Mouse (Mus musculus) retina, embryonic 14.5 days (tissue): ENCODE measurements around the gene Hpgds.
A peak's percentile ranks its signal among the peaks of the same experiment; 100 is the strongest.

Experiments
- DNase-seq: peaks from one replicate; pipeline ENCODE4 v3.0.0-alpha.2; 2015; ENCODE audit warnings: low spot score

Gene Hpgds

DNA sequence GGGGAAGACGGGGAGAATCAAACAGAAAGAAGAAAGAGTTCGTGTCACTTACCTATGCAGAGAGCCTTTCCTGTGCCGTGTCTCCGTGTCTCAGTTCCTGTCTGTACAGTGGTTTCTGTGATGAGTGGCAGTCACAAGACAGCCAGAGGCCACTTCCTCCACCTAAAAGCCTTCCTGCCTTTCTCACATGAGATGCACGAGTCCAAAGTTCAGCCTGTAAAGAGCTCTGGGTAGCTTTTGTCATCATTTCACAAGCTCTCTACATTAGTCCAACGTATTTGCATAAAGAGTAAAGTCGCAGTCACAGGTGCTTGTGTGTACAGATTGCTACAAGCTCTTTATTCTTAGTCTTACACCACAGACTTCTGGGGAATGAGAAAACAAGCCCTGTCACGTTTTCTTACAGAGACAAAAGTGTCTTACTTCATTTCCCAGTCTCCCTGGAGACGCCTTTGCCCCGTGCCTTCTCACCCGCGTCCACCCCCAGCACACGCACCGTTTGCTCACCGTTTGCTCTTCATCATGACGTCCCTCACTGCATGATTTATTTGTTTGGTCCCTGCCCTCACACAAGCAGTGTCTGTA, at the start of gene Hpgds:
Hpgds (minus strand) TSS at position 288 of the 585 bp plus-strand sequence.
- DNase-seq: no peak

DNA sequence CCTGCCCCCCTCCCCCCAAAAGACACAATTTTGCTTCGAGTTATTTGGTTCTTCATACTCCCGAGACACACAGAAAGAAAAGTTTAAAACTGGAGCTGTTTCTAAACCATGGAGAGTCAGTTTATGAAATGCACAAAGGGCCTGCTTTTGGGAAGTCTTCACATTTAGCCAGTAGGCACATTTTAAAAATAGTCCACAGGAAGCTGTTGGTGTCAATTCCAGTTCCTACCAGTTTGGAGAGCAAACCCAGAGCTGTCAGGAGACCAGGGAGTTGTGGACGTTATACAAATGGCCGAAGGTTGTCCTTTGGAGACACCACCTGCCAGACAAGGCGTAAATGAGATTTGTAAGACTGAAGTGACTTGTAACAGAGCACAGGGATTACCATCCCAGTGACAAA, 20.3 kb upstream of the Hpgds start:
- no peak for DNase-seq

DNA sequence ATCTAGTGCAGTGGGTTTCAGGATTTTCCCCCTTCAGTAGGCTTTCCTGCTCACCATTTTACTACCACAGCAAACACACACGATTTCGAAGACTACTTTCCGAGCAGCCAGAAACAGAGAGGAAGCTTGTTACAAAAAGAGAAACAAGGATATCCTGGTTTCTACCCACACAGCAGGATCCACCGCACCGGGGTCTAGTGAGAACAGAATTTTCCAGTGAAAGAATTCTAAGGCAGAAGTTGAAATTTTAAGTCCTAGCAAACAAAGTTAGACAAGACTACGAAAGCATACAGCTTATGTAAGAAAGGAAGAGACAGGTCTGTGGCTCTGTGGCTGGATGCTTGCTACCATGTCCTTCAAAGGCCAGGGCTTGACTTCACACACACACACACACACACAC, 19.4 kb upstream of the Hpgds start:
- no peak for DNase-seq

DNA sequence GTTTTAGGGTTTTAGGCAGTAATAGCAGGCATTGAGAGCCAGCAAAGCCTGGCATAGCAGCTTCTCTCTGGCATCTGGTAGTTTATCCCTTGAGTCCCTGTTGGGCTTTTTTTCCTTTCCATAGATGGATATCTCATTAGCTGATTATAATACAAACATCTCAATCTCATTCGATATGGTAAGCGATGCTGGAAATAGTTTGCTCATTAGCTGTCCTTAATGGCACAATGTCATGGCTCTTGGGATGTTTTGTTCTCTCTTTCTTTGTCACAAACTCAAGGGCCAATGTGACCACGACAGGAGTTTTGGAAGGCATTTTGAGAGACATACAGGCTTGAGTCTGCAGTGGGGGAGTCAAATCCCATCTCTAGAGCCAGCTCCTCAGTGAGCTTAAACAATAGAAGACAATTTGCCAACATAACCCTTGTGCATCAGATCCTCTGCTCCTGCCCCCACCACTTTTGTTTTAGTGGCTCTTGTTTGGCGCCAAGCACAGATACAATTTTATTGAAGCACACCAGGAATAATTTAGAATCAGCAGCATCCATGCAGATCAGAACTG, 14.8 kb upstream of the Hpgds start:
- DNase-seq: no peak

DNA sequence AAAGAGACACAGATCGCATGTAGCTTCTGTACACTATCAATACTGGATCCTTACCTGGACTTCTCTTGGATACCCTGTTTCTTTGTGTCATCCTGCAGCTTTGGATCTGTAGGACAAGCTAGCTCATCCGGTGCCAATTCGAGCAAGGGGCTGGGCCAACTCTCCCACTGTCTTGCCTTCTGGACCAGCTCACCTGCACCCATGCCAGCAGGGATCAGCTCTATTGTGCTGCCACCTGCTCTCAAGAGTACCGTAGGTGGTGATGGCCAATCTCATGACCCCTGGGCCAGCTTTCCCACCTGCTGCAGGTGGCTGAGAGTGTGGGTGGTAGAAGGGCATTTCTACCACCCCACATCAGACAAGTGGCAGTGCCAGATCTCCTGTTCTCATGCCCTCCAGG, 12.3 kb upstream of the Hpgds start:
- no peak for DNase-seq

DNA sequence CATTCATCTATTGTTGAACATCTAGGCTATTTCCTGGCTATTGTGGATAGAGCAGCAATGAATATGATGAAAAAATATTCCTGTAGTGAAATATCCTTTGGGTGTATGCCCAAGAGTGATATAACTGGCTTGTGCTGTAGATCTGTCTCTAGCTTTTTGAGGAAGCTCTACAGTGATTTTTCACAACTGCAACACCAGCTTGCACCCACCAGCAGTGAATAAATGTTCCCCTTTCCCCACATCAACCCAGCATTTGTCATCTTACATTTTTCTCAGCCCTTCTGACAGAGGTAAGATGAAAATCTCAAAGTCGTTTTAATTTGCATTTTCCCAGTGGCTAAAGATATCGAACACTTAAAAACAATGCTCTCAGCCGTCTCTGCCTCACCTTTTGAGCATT, 8.9 kb upstream of the Hpgds start:
- no peak for DNase-seq

DNA sequence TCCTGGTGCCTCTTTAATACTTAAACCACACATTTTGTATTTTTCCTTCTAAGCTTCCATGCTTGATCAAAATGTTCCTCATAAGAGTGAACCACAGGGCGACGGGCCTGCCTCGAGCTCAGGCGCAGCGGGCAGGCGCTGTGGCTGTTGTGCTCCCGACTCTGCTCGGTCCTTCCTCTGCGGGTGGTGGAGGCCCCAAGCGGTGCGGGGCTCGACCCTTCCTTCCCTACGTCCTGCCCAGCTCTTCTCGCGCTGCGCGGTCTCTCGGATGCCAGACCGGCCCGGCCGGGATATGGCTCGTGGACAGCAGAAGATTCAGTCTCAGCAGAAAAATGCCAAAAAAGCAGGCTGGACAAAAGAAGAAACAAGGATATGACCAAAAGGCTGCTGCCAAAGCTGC, 6.0 kb upstream of the Hpgds start:
- DNase-seq: no peak

DNA sequence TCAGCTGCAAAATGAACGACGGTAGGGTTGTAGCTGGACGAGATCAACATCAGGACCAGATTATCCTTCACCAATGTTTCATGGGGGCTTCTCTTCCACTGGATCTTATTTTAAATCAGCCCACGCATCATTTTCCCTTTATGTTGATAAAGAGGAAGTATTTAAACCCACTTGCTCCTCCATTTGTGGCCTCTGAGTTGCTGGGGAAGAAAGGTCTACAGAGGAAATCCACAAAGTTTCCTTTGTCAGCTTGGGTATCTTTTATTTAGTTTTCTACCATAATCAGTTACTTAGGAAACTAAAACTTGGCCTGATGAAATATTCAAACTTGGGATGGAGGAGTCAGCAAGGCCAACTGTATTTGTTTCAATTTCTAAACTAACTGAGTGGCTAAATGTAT, 1.7 kb upstream of the Hpgds start:
- no peak for DNase-seq

DNA sequence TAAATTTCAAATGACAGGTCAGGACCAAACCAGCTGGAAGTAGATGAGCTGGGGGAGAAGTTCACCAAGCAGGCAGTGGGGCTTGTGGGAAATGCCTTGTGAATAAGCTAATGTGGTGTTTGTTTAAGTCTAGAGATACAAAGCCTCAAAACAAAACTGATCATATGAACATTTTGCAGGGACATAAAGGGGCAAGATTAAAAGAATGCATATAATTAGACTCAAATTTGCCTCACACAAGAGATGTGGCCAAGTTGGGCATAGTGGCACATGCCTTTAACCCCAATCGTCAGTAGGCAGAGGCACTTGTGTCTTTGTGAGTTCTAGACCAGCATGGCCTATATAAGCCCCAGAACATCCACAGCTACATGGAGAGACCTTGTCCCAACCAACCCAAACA, 2.4 kb downstream of the Hpgds start:
- DNase-seq: no peak

DNA sequence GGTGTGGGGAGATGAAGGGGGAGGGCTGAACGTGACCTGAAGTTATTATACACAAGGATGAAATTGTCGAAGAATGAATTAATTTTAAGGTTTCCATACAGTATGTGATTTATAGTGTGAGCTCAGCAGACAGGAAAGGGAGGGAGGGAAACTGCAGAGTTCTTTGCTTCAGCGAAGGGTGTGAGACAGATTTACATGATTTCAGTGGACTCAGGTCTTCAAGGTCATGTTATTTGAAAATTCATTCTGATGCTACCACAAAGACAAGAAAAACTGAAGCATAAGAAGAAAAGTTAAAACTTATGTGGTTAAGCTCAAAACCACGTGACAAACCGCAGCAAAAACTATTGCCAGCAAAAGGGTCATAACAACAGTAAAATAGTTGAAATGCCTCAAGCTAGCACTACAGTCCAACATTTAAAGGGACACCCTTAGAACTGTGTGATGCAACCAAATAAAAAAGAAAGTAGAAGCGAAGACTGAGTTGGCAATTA, 3.9 kb downstream of the Hpgds start:
- DNase-seq: no peak

DNA sequence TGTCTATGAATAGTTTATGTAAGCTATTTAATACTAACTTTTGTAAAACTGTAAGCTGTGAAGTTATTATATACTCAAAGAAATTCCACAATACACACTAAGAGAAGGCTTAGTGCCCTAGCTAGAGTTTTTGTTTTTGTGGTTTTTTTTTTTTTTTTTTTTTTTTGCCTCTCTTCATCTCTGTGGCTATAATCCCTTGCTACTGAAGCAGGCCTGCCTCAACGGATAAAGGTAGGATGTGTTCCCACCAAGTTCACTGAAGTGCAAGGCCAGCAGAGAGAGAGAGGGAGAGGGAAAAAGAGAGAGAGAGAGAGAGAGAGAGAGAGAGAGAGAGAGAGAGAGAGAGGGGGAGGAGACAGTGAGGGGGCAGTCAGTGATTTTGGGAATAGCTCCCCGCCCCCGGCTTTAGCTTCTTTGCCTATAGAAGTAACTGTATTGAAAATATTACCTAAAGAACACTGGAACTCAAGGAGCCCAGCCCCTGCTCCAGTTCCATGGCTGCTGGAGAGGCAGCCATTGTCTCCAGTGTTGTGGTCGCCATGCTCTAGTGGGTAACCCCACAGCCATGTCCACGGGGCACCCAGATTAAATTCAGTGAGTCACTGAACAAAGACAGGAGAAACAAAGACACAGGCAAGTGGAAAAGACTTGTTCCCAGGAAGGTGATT, 4.5 kb downstream of the Hpgds start:
- DNase-seq: no peak

DNA sequence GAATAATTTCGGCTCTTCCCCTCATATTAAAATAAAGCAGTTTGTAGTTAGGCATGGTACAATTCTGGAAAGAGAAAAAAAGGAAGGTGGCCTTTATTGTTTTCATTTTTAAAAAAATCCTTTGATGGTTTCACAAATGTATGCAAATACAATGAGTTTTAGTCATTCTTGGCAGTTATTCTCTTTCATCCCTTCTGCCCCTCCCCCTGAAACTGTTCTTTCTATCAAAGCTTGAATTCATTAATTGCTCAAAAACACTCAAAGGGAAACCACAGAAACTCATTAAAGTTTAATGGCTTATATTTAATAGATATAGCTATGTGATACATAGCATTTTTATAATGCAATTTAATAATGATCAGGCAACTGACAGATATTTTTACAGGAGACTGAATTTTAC, 6.5 kb downstream of the Hpgds start:
- DNase-seq: no peak

DNA sequence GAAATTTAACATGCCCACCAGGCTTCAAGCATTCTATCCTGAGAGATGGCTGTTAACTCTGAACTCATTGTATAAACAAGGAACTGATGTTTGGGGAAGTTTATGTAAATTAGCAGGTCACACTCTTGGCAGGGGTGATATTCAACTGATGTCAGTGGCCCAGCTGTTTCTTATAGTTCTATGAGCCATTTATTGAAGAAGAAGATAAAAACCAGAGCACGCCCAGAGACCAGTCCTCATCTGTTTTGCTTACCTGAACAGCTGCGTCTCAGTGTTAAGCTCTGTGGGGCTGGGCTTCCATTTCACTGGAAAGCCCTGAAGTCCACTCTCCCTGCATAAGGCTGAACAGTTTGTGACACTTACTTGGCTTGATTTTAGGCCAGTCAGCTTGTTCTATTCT, 6.9 kb downstream of the Hpgds start:
- no peak for DNase-seq

DNA sequence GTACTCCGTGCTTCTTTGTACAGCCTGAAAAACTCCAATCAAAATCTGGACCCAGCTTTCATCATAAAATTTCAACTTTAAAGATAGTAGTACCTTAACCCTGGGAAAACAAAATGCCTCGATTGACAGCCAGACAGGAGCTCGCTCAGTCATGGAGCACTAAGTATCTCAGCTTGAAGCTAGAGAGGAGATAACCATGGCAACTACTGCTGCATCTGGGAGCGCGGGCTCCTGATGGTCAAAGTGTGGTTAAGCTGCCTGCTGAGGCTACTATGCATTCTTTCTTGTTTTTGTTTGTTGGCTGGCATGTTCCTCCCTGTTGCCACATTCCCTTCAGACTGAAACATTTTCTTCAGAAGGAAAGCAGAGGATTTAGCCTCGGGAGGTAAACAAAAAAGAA, 12.3 kb downstream of the Hpgds start:
- DNase-seq: peak; percentile 41

DNA sequence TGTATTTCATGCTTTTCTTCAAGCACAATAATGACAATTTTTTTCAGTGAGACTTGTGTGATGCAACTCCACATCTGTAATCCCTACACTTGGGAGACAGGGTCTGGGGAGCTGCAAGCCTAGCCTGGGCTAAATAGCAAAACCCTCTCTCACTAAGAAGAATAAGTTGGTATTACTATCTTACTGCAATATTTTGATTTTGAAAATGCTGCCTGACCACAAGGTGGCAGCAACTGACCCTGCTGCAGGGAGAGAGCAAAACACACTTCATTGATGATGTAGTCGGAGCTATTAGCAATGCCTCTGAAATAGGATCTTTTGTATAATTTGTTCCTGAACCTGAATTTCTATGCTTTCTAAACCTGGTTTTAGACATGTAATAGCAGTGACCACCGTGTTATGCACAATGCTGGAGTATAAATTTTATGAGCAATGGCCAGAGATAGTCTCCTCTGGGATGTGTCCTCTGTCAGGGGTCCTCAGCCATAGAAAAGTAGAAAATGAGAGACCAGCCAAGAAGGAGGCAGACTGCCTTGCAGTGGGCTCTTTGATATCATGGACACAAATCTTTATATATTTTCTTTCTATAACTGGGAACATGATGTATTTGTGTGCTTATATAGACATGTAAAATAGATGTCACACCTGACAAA, 18.5 kb downstream of the Hpgds start:
- DNase-seq: peak; percentile 76

DNA sequence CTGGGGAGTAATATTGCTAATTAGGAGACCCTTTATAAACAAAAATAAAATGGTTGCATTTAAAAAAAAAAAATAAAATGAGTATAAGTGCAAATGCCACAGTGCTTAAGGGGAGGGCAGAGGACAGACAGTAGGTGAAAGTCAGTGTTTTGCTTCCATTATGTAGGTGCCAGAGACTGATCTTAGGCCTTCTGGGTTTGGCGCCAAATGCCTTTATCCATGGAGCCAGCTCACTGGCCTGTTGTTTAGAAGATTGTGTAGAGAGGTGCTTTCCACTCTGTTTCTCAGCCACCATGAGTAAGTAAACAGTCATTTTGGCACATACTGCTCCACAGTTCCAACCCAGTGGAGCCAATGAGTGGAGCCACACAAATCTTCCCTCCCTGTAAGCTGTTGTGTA, 27.2 kb downstream of the Hpgds start:
- DNase-seq: no peak

DNA sequence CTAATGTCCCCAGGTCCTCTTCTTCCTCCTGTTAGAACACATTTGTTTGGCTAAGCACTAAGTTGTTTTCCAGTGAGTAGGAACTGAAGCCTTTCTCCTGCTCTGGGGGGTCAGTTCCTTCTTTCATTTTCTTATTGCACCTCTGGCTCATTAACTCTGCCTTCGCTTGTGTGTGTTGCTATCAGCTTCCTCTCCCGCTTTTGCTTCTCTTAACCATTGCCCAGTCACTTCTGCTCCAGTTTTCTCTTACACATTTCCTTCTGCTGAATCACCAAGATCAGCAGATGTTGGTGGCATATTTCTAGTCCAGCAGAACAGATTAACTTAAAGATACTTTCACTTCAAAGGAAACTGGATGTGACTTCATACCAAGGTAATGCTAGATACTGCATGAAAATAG, 29.8 kb downstream of the Hpgds start:
- no peak for DNase-seq

DNA sequence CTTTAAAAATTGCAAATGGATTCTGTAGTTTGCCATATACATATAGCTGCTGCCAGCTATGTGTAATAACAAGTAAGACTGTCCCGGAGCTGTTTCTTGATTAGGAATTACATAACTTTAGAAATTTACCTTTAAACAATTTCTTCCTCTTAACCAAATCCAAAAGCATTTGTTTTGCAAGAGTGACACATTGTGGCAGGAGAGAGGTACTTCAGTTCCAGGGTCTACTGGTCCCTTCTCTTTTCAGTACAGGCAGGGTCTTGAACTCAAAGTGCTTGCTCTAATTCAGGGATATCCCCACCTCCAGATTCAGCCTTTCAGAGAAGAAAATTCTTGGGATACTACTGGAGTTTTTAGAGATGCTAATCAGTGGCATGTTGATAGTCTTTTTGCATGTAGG, 65.6 kb downstream of the Hpgds start:
- DNase-seq: peak; percentile 38

DNA sequence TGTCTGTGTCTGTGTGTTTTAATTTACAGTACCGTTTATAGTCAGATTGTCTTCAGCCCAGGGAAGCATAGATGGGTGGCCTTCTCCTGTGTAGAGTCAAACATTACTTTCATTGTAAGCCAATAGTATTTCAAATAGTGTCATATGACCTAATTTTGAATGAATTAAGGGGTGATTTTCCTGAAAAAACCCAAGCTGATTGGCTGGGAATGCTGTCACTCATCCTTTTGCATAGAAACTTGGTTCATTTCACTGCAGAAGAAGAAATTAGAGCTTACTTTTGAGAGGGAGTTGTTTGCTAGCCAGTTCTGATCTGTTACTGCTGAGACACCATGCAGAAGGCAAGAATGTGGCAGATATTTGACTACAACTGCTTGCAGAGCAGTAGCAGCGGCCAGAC, 69.5 kb downstream of the Hpgds start:
- DNase-seq: peak; percentile 10
